Mouse (Mus musculus) MEL (cell line): ENCODE measurements at regions not wholly inside any gene's neighbourhood (a gene's known extent, or its start where the extent isn't known, plus 50 kb on each side); places are given as distances from the start of the nearest gene placed in this dataset.

Experiments used
- DNase-seq: peaks from one replicate; pipeline ENCODE4 v3.0.0; 2011; ENCODE audit warnings: low read depth, low spot score
- H3K27ac ChIP-seq: 2 replicates; pipeline ENCODE4 v1.5.1; 2012; ENCODE audit warnings: low read depth, mild to moderate bottlenecking, control low read depth, low read length, moderate library complexity; ENCODE audit not compliant: control insufficient read depth
- H3K27me3 ChIP-seq, 2 experiments: fragments of 150-350 bp in 1 of 2; sonication (generic) in 1 of 2; 2 replicates each; pipeline ENCODE4 v1.6.1; 2012; ENCODE audit warnings: low read length in 2 of 2, mild to moderate bottlenecking in 2 of 2, improper control_type of control experiment in 1 of 2, moderate library complexity in 1 of 2; ENCODE audit not compliant: insufficient read depth in 2 of 2, control insufficient read depth in 1 of 2
- H3K36me3 ChIP-seq, 2 experiments: 2 replicates each; pipeline ENCODE4 v1.6.1; 2012 to 2014; ENCODE audit warnings: low read length in 2 of 2, improper control_type of control experiment in 1 of 2, inconsistent platforms in 1 of 2, mild to moderate bottlenecking in 1 of 2; ENCODE audit not compliant: insufficient read depth in 2 of 2, control insufficient read depth in 1 of 2
- H3K4me1 ChIP-seq, 2 experiments: fragments of 150-350 bp in 1 of 2; sonication (generic) in 1 of 2; 2 replicates each; pipeline ENCODE4 v1.6.1; 2012; ENCODE audit warnings: low read length in 2 of 2, improper control_type of control experiment in 1 of 2, mild to moderate bottlenecking in 1 of 2; ENCODE audit not compliant: insufficient read depth in 2 of 2, control insufficient read depth in 1 of 2
- H3K4me3 ChIP-seq, 2 experiments: fragments of 150-350 bp in 1 of 2; sonication (generic) in 1 of 2; 2 replicates each; pipeline ENCODE4 v1.5.1; 2012; ENCODE audit warnings: low read depth in 2 of 2, low read length in 2 of 2, mild to moderate bottlenecking in 2 of 2, moderate library complexity in 2 of 2, control low read depth in 1 of 2, improper control_type of control experiment in 1 of 2; ENCODE audit not compliant: control insufficient read depth in 1 of 2, insufficient read depth in 1 of 2
- H3K79me2 ChIP-seq: 2 replicates; pipeline ENCODE4 v1.6.1; 2012; ENCODE audit warnings: mild to moderate bottlenecking, low read length, moderate library complexity; ENCODE audit not compliant: control insufficient read depth, poor library complexity, insufficient read depth
- H3K9ac ChIP-seq: 2 replicates; pipeline ENCODE4 v1.6.1; 2012; ENCODE audit warnings: low read depth, mild to moderate bottlenecking, control low read depth, low read length, moderate library complexity; ENCODE audit not compliant: control insufficient read depth, poor library complexity, severe bottlenecking
- H3K9me3 ChIP-seq: fragments of 150-350 bp; sonication (generic); replicated peaks from 2 replicates; pipeline ENCODE4 v1.6.1; 2012; ENCODE audit warnings: mild to moderate bottlenecking, low read length, improper control_type of control experiment, moderate library complexity; ENCODE audit not compliant: insufficient read depth
- CHD2 ChIP-seq: IDR thresholded peaks from 2 replicates; pipeline ENCODE4 v1.6.1; 2011; ENCODE audit warnings: low read length, improper control_type of control experiment
- E2F4 ChIP-seq: IDR thresholded peaks from 2 replicates; pipeline ENCODE4 v1.6.1; 2011; ENCODE audit warnings: low read depth, low read length, improper control_type of control experiment, borderline replicate concordance
- ELF1 ChIP-seq: IDR thresholded peaks from 2 replicates; pipeline ENCODE4 v1.6.1; 2014; ENCODE audit warnings: low read depth, mild to moderate bottlenecking, inconsistent platforms, low read length, improper control_type of control experiment, moderate library complexity
- EP300 ChIP-seq, 2 experiments: IDR thresholded peaks; 2 replicates each; pipeline ENCODE4 v1.6.1; 2011; ENCODE audit warnings: improper control_type of control experiment in 2 of 2, low read length in 2 of 2, low read depth in 1 of 2, mild to moderate bottlenecking in 1 of 2
- ETS1 ChIP-seq: IDR thresholded peaks from 2 replicates; pipeline ENCODE4 v1.6.1; 2012; ENCODE audit warnings: low read depth, mild to moderate bottlenecking, inconsistent platforms, low read length, improper control_type of control experiment, moderate library complexity
- GABPA ChIP-seq: IDR thresholded peaks from 2 replicates; pipeline ENCODE4 v1.6.1; 2012; ENCODE audit warnings: low read depth, mild to moderate bottlenecking, inconsistent platforms, low read length, improper control_type of control experiment, moderate library complexity
- MAFK ChIP-seq: IDR thresholded peaks from 2 replicates; pipeline ENCODE4 v1.6.1; 2011; ENCODE audit warnings: low read depth, mild to moderate bottlenecking, low read length, improper control_type of control experiment, borderline replicate concordance
- MAZ ChIP-seq: IDR thresholded peaks from 2 replicates; pipeline ENCODE4 v1.6.1; 2012; ENCODE audit warnings: low read depth, mild to moderate bottlenecking, inconsistent platforms, low read length, improper control_type of control experiment
- MEF2A ChIP-seq: IDR thresholded peaks from 2 replicates; pipeline ENCODE4 v1.6.1; 2014; ENCODE audit warnings: low read depth, mild to moderate bottlenecking, inconsistent platforms, low read length, improper control_type of control experiment; ENCODE audit not compliant: poor library complexity, insufficient replicate concordance, severe bottlenecking; ENCODE audit errors: extremely low read depth
- MYB ChIP-seq: IDR thresholded peaks from 2 replicates; pipeline ENCODE4 v1.6.1; 2011; ENCODE audit warnings: mild to moderate bottlenecking, low read depth, low read length, improper control_type of control experiment
- NRF1 ChIP-seq: IDR thresholded peaks from 2 replicates; pipeline ENCODE4 v1.6.1; 2014; ENCODE audit warnings: low read depth, mild to moderate bottlenecking, inconsistent platforms, low read length, improper control_type of control experiment, moderate library complexity; ENCODE audit not compliant: poor library complexity, insufficient read depth, severe bottlenecking
- RAD21 ChIP-seq: IDR thresholded peaks from 2 replicates; pipeline ENCODE4 v1.6.1; 2011; ENCODE audit warnings: mild to moderate bottlenecking, low read depth, low read length, improper control_type of control experiment
- RCOR1 ChIP-seq: IDR thresholded peaks from 2 replicates; pipeline ENCODE4 v1.6.1; 2012; ENCODE audit warnings: low read depth, mild to moderate bottlenecking, inconsistent platforms, low read length, improper control_type of control experiment
- TCF12 ChIP-seq: IDR thresholded peaks from 2 replicates; pipeline ENCODE4 v1.6.1; 2014; ENCODE audit warnings: low read depth, mild to moderate bottlenecking, inconsistent platforms, low read length, improper control_type of control experiment, moderate library complexity
- UBTF ChIP-seq: IDR thresholded peaks from 2 replicates; pipeline ENCODE4 v1.6.1; 2012; ENCODE audit warnings: low read depth, mild to moderate bottlenecking, inconsistent platforms, low read length, improper control_type of control experiment, moderate library complexity, borderline replicate concordance; ENCODE audit not compliant: insufficient read depth
- USF1 ChIP-seq: IDR thresholded peaks from 2 replicates; pipeline ENCODE4 v1.6.1; 2014; ENCODE audit warnings: low read depth, mild to moderate bottlenecking, inconsistent platforms, low read length, improper control_type of control experiment, moderate library complexity
- USF2 ChIP-seq, 2 experiments: IDR thresholded peaks; 2 replicates each; pipeline ENCODE4 v1.6.1; 2011 to 2012; ENCODE audit warnings: improper control_type of control experiment in 2 of 2, low read length in 2 of 2, borderline replicate concordance in 1 of 2, inconsistent platforms in 1 of 2, low read depth in 1 of 2, mild to moderate bottlenecking in 1 of 2; ENCODE audit not compliant: insufficient read depth in 1 of 2
- ZC3H11A ChIP-seq: IDR thresholded peaks from 2 replicates; pipeline ENCODE4 v1.6.1; 2012; ENCODE audit warnings: low read depth, mild to moderate bottlenecking, inconsistent platforms, low read length, improper control_type of control experiment

DNA sequence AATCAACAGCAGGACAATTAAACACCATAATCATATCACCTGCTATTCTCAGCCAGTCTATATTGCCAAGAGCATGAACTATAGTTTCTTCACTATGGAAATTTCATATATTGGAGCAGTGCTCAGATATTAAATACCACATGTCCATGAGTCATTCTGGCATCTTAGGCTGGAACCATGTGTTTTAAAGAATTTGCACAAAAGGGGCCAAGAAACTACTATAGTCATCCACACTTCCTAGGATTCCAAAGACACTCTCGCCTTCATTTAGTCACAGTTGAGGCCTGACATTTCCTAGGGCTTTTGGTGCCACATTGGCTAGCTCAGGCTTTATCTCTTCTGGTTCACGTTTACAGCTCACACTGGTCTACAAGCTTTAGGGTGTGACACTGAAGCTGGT is 293.7 kb downstream of the Foxa2 start:
- Histone ChIP-seq H3K9ac (no peak overlapping the region), H3K79me2 (no peaks in the 10 kb centered on the region), H3K27ac (no peak overlapping the region)
- no peak for DNase-seq
- TF ChIP-seq ELF1 = no peak
- no peak for TF ChIP-seq RCOR1
- TF ChIP-seq NRF1 = no peak
- no peak for TF ChIP-seq TCF12
- TF ChIP-seq EP300 (IDR thresholded peaks at IDR 0.05; ENCODE audit: low read depth in 1 of 2, low read length in 2 of 2) = no peak
- TF ChIP-seq MAFK = no peak
- TF ChIP-seq USF2 (IDR thresholded peaks at IDR 0.05; ENCODE audit: borderline replicate concordance in 1 of 2, insufficient read depth in 1 of 2, low read depth in 1 of 2, low read length in 2 of 2) = no peak
- TF ChIP-seq ETS1 = no peak
- TF ChIP-seq, all 39 proteins: peak for 0
- Histone ChIP-seq H3K27me3 (no peaks in the 10 kb centered on the region), H3K36me3 (no peaks in the 10 kb centered on the region), H3K4me1 (no peaks in the 10 kb centered on the region), H3K9me3 (no peaks in the 10 kb centered on the region), H3K4me3 (no peak overlapping the region)

DNA sequence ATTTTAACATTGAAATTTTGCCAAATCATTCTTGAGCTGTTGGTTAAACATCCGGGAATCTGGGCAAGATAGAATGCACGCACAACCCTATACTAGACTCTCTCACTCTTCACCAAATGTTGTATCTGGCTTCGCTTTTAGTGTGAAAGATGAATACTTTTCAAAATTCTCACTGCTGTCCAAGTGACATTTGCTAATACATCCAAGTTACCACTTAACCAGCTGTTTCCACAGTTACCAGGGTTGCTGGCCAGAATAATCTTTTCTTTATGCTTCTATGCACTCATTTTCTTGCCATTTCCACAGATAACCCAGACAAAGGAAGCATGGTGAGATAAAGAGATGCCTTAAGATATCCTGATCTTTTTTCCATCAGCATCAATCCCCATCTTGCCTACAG is 294.9 kb downstream of the Foxa2 start:
- no peak for DNase-seq
- no peaks in the 10 kb centered on the region for H3K9me3 ChIP-seq

DNA sequence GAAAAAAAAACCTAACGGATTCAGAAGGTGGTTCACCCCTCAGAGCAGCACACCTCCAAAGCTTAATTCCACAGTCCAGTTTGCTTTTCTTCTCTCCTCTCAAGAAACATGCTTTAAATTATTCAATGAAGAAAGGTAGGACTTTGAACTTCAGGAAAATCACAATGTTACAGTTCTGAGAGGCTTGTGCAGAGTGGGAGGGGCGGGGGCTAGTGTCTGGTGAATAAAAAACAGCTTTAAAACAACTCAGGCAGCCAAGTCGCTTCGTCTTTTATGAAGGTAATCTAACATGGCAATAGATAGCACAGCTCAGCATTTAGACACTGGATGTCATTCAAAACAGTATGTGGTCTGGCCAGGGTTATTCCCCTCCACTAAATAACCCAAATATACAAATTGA is 298.8 kb downstream of the Foxa2 start:
- DNase-seq = no peak
- no peaks in the 10 kb centered on the region for H3K27me3 ChIP-seq
- no peaks in the 10 kb centered on the region for H3K36me3 ChIP-seq
- TF ChIP-seq NRF1 = no peak
- no peak for TF ChIP-seq CHD2
- TF ChIP-seq RAD21 = no peak
- no peak for TF ChIP-seq MEF2A
- TF ChIP-seq ELF1 = no peak
- TF ChIP-seq ZC3H11A = no peak
- TF ChIP-seq UBTF = no peak
- no peak for TF ChIP-seq MAZ
- TF ChIP-seq GABPA = no peak
- H3K4me1 ChIP-seq = no peaks in the 10 kb centered on the region
- no peak overlapping the region for H3K27ac ChIP-seq
- no peaks in the 10 kb centered on the region for H3K9me3 ChIP-seq
- no peak overlapping the region for H3K4me3 ChIP-seq
- H3K79me2 ChIP-seq = no peaks in the 10 kb centered on the region
- H3K9ac ChIP-seq = no peak overlapping the region

More for the DNA sequence above, 294.9 kb downstream of the Foxa2 start:
- H3K9ac ChIP-seq = no peak overlapping the region
- no peaks in the 10 kb centered on the region for H3K27me3 ChIP-seq
- H3K79me2 ChIP-seq = no peaks in the 10 kb centered on the region
- no peak overlapping the region for H3K27ac ChIP-seq
- H3K4me1 ChIP-seq = no peaks in the 10 kb centered on the region
- no peaks in the 10 kb centered on the region for H3K36me3 ChIP-seq
- H3K4me3 ChIP-seq = no peak overlapping the region
- no peak for TF ChIP-seq MEF2A
- TF ChIP-seq E2F4 = no peak
- TF ChIP-seq USF1 = no peak
- no peak for TF ChIP-seq MYB
- TF ChIP-seq, all 39 proteins: peak for 0
